Mouse (Mus musculus) layer of hippocampus, postnatal 10 days (tissue): ENCODE measurements at regions not wholly inside any gene's neighbourhood (a gene's known extent, or its start where the extent isn't known, plus 50 kb on each side); places are given as distances from the start of the nearest gene placed in this dataset.

ENCODE experiments used
- DNase-seq, 2 experiments: peaks; one replicate each; pipeline ENCODE4 v3.0.0; 2021; ENCODE audit warnings: low spot score in 2 of 2

DNA sequence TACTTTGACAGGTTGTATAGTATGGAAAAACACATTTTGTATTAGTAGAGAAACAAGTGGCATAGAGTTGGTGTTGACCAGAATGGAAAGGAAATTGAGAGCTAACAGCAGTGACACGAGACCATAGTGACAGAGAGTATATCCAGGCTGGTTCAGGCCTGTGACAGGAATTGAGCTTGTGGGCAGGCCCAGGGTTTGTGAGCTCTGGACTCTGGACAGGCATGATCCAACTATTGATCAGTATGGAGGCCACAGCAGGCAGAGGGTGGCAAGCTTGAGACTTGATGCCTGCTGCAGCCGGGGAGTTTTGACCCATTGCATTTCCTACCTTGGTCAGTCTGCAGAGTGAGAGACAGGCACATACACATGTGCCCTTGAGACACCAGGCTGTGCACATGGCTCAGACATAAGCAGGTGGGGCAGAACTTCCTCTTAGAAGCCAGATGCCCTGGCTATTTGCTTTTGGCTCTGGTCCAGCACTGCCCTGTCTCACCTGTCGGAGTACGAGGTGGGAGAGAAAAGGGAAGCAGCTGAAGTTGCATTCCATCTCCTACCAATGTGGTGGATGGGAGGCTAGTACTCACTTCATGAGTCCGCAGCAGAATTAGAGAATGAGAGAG lies 1006.2 kb upstream of the Cdh20 start:
- no peak for DNase-seq

DNA sequence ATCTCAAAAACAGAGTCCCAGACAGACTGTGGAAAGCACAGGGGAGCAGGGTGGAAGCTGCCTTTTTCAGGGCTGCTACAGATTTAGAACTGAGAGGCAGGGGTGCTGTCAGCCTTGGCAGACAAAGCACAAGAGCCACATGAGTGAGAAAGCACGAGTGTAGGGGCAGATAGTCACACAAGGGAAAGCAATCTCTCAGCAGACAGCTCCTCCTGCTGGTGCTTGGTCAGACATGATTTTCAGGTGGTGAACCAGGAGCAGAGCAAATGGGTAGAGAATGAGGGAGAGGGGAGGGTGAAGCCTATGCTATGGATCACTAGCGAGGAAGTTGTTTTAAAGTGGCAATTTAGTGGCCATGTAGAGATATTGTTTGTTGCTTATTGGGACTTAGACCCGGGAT lies 1005.6 kb upstream of the Cdh20 start:
- DNase-seq: peak; percentile 5 to 11

- no peak for DNase-seq
Observed at GRCm38 (mm10) chr1:103767315-103767714, 1001.0 kb upstream of the Cdh20 start.

DNA sequence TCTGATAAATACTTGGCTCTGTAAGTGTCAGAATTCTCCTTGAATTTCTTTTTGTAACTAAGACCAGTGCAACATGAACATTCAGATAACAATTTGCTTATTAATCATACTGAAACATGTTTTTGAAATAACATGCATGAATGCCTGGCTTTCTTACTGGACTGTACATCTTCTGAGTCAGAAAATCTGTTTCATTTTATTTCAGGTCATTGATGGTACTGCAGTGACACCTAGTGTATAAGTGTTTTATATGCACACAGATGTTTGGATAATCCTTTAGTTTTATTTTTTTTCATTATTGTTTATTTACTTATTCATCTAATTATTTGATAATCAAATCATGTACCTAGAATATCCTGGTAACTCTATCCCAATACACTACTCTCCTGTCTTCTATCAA lies 983.6 kb upstream of the Cdh20 start:
- no peak for DNase-seq

DNA sequence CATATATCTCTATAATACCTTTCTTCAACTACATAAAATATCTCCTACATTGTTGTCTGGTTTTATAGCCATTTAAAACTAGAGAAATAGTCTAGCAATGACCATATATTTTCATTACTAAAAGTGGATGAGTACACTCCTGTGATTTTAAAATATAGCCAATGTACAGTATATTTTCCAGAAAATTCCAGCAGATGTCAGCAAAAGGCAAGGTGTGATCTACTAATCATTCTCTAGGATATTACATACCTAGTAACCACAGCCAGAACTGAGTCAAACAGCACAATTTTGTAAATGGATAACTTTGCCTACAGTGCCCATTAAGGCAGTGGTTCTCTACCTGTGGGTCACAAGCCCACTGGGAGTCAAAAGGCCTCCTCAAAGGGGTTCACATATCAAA lies 972.0 kb upstream of the Cdh20 start:
- no peak for DNase-seq

GRCm38 (mm10) chr1:103799343-103799742 lies 969.0 kb upstream of the Cdh20 start:
- peak in 1 of 2 experiments; percentile 7 for DNase-seq

GRCm38 (mm10) chr1:103817946-103818345 lies 950.4 kb upstream of the Cdh20 start:
- DNase-seq: no peak
